Mouse (Mus musculus): ENCODE results near the gene Arhgap31. TPM values are rescaled to one million over a fixed set of nuclear protein-coding genes. Genes with fewer than 3 reads are reported as not detected.

The Arhgap31 gene
- total RNA-seq, 2 experiments from 2014 or later: 2.3 to 2.7 TPM

- peak; percentile 82 for ATAC-seq (replicated peaks; ENCODE audit: low FRiP score, poor library complexity, severe bottlenecking)
Observed at GRCm38 (mm10) chr16:38619054-38619453, 94.0 kb downstream of the Arhgap31 start.

DNA sequence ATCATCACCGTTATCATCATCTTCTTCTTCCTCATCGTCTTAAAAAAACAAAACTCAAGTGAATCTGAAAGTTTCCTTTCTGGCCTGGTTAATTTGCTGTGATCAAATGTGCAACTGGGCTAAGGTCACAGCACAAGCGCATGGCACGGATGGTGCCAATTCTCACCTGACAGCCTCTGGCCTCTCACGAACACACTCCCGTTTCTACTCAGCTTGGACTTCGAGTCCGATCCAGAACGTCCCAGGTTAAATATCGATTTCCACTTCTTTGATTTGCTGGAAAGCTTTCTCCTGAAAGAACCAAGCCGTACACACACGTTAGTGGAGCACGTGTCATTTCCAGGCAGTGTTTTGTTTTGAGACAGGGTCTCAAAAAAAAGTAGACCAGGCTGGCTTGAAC is 95.1 kb downstream of the Arhgap31 start:
- ATAC-seq (replicated peaks; ENCODE audit: low FRiP score, poor library complexity, severe bottlenecking): no peak

GRCm38 (mm10) chr16:38613646-38614045 is 99.4 kb downstream of the Arhgap31 start:
- no peak for ATAC-seq (replicated peaks; ENCODE audit: low FRiP score, poor library complexity, severe bottlenecking)

DNA sequence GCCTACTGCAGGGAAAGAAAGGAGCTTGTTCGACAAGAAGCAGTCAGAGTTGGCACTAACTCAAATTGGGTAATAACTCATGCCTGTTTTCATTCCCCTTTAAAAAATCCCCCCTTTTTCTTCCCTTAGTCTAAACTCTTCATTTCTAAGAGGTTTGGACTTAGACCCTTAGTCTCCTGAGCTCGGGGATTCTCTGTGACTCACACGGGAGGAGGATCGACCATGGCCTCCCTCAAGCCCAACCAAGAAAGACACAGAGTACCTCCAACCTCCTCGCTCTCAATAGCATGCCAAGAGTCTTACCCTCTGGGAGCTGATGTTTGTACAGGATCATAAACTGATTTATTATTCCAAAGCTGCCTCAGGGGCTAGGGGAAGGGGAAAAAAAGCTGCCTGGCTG is 100.4 kb downstream of the Arhgap31 start:
- no peak for ATAC-seq (replicated peaks; ENCODE audit: low FRiP score, poor library complexity, severe bottlenecking)

DNA sequence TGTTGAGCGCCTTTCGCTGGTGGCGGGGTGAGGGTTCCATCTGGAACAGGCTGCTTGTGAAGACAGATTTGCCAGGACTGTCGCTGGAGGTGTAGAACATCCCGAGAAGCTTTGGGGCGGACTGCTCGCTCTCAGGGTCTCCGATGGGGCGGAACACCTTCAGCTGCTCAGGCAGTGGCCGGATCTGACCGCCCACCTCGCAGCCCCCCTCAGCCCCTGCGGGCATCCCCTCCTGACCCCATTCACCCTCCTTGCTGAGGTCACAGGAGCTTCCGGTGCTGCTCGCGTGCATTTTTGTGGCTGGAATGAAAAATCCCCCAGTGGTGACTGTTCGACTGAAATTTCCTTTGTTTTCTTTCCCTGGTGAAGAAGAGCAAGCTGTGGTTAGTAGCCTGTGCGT is 104.0 kb downstream of the Arhgap31 start:
- 0 out of 2 replicates have a peak, but pooled peaks have one; percentile 35 for ATAC-seq (replicated peaks; ENCODE audit: low FRiP score, poor library complexity, severe bottlenecking)

DNA sequence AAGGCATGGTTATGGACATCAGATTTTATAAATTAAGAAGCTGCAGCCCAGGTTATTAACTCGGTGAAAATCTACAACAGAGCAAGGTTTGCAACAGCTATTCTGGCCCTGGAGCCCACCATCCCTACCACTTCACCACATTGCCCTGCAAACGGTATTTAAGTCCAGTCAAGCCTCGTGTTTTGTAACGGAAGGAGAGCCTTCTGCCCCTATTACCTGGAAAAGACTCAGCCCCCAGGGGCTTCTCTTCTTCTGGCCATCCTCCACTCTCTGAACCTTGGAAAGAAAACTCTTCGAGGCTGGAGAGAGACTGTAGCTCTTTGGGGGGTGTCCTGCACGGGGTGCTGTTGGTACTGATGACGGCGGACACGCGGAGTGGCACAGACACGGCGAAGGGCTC is 104.4 kb downstream of the Arhgap31 start:
- ATAC-seq (replicated peaks; ENCODE audit: low FRiP score, poor library complexity, severe bottlenecking): no peak

DNA sequence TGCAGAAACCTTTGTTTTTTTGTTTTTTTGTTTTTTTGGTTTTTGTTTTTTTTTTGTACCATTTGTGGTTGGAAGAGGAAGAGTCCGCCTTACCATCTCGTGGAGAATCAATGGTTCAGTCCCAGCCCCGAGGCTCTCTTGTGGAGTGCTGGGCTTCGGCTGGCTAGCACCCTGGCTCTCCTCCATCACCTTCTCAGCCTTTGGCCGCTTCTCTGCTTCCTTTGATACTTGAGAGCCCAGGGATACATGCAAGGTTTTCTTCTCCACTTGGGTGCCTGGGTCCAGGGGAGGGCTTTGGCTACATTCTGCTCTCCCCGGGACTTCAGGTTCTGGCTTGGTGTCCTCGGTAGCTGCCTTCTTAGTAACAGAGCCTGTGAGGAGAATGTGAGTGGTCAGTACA is 106.6 kb downstream of the Arhgap31 start:
- ATAC-seq (replicated peaks; ENCODE audit: low FRiP score, poor library complexity, severe bottlenecking): no peak

DNA sequence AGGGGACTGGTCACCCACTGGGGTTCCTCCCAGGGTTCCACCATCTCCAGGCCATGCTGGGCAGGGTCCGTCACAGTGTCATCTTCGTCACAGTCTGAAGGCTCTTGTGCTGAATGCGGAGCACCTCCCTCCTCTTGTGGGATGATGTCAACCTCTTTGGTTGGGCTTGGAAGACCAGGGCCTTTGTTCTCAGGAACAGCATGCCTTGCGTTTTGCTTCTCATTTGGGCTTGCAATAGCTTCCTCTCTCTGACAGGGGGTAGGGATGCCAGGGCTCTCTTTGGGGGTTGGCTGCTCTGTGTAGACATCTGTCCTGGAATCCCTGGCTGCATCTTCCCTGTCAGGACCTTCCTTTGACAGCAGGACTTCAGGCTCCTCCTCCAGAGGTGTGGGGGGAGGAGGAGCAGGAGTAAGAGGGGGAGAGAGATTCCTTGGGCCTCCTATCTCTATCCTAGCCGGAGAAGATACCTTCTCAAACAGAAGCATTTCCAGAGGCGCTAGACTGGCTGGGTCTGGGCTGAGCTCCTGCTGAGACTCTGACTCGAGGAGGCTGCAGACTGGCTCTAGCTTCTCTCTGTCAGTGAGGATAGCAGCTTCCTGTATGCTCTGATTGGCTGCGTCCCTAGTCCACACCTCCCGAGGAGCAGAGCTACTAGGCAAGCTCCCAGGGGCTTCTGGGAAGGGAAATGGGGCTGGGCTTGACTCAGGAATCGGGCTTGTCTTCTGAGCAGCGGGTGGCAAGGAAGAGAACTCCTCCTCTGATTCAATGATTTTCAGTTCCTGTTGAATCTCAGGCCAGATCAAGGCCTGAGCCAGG is 109.9 kb downstream of the Arhgap31 start:
- ATAC-seq (replicated peaks; ENCODE audit: low FRiP score, poor library complexity, severe bottlenecking): no peak

DNA sequence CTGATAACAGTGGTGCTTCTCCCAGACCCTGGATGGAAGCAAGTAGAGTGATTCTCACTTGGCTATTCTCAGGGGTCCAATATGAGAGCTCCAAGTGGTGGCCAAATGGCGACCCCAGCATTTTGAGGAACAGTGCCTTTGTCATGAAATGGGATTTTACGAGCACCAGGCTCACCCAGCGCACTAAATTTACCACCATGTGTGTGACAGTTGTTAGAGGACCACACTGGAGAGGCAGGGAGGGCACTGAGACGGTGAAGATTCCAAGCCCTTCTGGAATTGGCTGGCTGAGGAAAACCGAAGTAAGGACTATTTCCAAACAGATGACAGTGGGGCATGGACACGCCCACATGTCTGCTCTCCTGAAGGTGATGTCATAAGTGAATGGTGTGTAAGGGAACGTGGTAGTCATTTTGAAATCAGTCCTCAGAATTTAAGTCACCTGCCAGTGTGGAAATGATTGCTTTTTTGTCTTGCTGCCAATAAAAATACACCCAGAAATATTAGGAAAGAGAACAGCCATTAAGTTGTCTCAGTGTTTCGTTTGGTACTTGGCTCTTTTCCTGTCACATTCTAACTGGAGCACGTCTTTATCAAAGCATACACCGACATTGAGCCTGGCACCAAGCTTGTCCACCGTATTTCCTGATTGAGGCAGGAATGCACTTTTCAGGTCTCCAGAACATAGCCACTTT is 113.9 kb downstream of the Arhgap31 start:
- no peak for ATAC-seq (replicated peaks; ENCODE audit: low FRiP score, poor library complexity, severe bottlenecking)

- ATAC-seq (replicated peaks; ENCODE audit: low FRiP score, poor library complexity, severe bottlenecking): no peak
Observed at GRCm38 (mm10) chr16:38596651-38597050, 116.4 kb downstream of the Arhgap31 start.

- no peak for ATAC-seq (replicated peaks; ENCODE audit: low FRiP score, poor library complexity, severe bottlenecking)
Observed at GRCm38 (mm10) chr16:38596099-38596498, 117.0 kb downstream of the Arhgap31 start.

- ATAC-seq (replicated peaks; ENCODE audit: low FRiP score, poor library complexity, severe bottlenecking): no peak
Observed at GRCm38 (mm10) chr16:38594435-38594834, 118.6 kb downstream of the Arhgap31 start.

GRCm38 (mm10) chr16:38592946-38593345 is 120.1 kb downstream of the Arhgap31 start:
- no peak for ATAC-seq (replicated peaks; ENCODE audit: low FRiP score, poor library complexity, severe bottlenecking)

- no peak for ATAC-seq (replicated peaks; ENCODE audit: low FRiP score, poor library complexity, severe bottlenecking)
Observed at GRCm38 (mm10) chr16:38592026-38592678, 120.9 kb downstream of the Arhgap31 start.

GRCm38 (mm10) chr16:38591506-38591905 is 121.6 kb downstream of the Arhgap31 start:
- no peak for ATAC-seq (replicated peaks; ENCODE audit: low FRiP score, poor library complexity, severe bottlenecking)

GRCm38 (mm10) chr16:38587572-38587971 is 125.5 kb downstream of the Arhgap31 start:
- no peak for ATAC-seq (replicated peaks; ENCODE audit: low FRiP score, poor library complexity, severe bottlenecking)

GRCm38 (mm10) chr16:38587163-38587562 is 125.9 kb downstream of the Arhgap31 start:
- no peak for ATAC-seq (replicated peaks; ENCODE audit: low FRiP score, poor library complexity, severe bottlenecking)

DNA sequence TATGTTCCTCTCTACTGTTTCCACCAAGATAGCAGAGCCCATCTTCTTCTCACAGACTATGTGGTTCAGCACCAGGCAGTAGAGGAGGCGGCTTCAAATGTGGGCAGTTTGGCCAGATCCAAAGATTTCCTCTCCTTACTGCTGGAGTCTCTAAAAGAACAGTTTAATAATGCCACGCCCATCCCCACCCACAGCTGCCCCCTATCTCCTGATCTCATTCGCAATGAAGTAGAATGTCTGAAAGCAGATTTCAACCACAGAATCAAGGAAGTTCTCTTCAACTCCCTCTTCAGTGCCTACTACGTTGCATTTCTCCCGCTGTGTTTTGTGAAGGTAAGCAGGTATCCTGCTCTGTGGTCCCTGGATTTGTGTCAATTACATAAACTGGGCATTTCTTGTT is 127.9 kb downstream of the Arhgap31 start:
- ATAC-seq (replicated peaks; ENCODE audit: low FRiP score, poor library complexity, severe bottlenecking): no peak

DNA sequence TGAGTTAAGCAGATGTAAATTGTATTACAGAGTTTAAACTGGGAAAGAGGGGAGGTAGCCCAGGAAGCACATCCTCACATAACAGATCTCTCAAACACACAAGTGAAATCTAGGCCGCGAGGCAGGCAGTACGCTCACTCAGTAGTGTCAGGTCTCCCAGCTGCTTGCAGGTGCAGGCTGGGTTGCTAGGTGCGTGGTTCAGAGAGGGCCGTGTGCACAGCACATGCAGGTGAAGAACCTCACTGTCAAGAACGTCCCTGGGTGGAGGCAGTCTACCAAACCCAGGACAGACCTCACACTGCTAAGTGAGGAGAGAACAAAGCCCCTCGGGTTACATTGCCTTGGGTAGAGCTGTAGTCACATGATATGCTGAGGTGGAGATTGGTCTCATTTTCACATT is 128.3 kb downstream of the Arhgap31 start:
- no peak for ATAC-seq (replicated peaks; ENCODE audit: low FRiP score, poor library complexity, severe bottlenecking)

DNA sequence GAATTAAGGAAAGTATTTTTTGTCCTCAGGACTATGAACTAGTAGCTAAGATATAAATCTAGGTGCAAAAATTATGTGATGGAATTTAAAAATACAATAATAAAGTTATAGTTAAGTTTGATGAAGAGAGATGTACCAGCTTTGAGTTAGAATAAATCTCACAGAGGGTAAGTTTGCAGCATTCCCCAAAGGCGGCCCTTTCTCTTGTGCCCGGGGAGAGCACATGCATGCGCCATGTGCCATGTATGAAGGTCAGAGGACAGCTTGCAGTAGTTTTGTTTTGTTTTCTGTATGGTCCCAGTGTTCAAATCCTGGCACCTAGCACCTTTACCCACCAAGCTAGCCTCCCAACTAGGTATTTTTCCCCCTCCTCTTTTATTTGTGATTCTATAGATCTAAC is 141.6 kb downstream of the Arhgap31 start:
- ATAC-seq (replicated peaks; ENCODE audit: low FRiP score, poor library complexity, severe bottlenecking): no peak

- no peak for ATAC-seq (replicated peaks; ENCODE audit: low FRiP score, poor library complexity, severe bottlenecking)
Observed at GRCm38 (mm10) chr16:38568192-38568591, 144.9 kb downstream of the Arhgap31 start.

All from erythroblast, adult 5-6 weeks (primary cell).